Mouse (Mus musculus): Measurements from ENCODE around the gene Cox7b.
"Not testable (repeated sequence)": the region's sequence is repeated elsewhere in the genome, so short reads cannot be mapped to it uniquely, and the experiment has no call there.

The Cox7b gene

DNA sequence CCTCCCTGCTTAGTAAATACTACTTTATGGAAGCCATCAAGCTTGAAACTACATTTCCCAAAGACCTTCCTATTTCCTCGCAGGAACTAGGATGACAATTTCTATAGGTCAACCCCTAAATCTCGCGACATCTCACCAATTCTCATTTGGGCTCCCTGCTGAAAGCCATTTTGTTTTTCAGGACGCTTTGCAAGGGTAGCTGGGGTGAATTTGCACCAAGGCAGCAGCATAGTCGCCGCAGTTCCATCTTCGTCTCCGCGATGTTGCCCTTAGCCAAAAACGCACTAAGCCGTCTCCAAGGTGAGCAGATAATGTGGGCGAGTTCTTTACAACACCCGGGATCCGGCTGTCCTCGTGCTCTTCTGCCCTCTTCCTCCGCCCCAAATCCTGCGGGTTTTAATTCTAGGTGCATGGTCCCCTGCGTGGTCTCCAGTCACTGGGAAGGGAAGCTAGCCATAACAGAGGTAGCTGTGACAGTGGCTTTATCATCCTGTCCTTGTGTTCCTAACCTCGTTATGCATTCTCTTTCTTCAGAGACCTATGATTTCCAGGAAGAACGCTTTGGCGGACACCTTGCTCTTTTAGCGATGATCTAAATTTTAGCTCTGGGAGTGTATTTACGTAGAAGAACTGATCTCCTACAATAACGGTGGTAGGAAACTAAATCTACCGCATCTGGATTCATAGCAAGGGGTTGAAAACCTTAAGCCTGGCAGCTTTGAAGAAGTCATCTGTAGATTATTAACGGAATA lies at the start of gene Cox7b:
TSS of gene Cox7b (plus strand) at position 130 of the 752 bp plus-strand sequence.
- DNase-seq (ENCODE audit: low read depth, low spot score), result peak; percentile 96

DNA sequence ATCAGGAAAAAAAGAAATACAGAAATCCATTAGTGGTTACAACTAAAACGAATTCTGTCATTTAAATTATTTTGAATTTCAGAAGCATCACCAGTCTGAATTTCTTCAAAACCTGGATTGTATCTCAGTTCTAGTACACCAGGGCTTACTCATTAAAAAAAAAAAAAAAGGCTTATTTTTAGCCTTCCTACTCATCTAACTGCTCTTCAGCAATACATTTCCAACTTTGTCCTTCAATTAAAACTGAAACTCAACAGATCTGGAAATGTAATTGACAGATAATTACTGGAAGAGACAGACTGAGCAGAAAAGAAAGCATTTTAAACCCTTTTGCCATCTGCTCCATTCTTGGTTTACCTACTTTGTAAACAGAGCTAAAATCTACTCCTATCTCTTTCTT lies 13.9 kb upstream of the Cox7b start:
- DNase-seq (ENCODE audit: low read depth, low spot score), result peak; percentile 8

DNA sequence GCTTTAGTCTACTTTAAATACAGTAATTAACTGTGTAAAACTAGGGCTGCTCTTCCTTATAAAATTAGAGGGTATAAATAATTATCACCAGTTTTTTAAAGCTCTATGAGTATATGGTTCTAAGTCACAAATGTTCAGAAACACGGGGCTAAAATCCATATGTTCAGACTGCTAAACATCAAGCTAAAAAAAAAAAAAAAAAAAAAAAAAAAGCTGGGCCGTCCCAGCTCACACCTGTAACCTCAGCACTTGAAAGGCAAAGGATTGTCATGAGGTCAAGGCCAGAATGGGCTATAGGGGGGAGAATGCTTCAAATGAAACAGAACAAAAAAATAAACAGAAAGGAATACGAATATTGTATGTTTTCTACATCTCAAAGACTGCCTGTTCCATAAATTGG lies 4.7 kb upstream of the Cox7b start:
- no peak for DNase-seq (ENCODE audit: low read depth, low spot score)

- peak; percentile 96 for DNase-seq (ENCODE audit: low read depth, low spot score)
Measured at GRCm38 (mm10) chrX:106011465-106012159, 3.9 kb upstream of the Cox7b start, which contains the start of gene Magt1. Gene Magt1, minus strand, starts transcription at chrX:106011906.

DNA sequence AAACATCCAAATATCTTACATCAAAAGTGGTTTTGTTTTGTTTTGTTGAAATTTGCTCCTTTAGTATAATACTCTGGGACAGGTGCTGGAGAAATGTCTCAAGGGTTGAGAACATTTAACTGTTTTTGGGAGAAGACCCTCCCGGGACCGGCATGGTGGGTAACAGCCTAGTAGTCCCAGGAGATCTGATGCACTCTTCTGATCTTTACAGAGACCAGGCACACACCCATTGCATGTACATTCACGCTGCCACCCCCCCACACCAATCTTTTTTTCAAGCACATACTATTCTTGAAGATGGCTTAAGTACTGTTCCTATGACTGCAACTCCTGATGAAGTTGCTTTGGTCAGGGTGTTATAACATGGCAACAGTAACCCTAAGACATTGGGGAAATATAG lies 2.9 kb upstream of the Cox7b start:
- no peak for DNase-seq (ENCODE audit: low read depth, low spot score)

GRCm38 (mm10) chrX:106013217-106013616 lies 2.3 kb upstream of the Cox7b start:
- DNase-seq (ENCODE audit: low read depth, low spot score), result peak; percentile 59

DNA sequence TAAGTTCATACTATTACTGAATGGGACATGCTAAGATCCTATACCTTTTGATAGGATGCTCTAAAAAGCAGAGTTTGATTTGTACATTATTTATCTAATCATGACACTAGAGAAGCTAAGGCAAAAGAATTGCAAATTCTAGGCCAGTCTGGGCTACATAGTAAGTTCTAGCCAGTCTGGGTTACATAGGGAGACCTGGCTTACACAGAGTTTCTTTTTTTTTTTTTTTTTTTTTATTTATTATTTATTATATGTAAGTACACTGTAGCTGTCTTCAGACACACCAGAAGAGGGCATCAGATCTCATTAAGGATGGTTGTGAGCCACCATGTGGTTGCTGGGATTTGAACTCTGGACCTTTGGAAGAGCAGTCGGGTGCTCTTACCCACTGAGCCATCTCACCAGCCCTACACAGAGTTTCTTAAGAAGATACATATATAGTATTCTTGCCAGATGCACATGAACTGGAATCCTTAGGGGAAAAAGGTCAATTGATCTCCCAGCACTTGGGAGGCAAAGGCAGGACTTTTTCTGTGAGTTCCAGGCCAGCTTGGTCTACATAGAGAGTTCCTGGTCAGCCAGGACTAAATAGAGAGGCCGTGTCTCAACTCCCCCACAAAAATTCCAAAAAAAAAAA lies 641 bp upstream of the Cox7b start:
- not testable (repeated sequence) for DNase-seq (ENCODE audit: low read depth, low spot score)

DNA sequence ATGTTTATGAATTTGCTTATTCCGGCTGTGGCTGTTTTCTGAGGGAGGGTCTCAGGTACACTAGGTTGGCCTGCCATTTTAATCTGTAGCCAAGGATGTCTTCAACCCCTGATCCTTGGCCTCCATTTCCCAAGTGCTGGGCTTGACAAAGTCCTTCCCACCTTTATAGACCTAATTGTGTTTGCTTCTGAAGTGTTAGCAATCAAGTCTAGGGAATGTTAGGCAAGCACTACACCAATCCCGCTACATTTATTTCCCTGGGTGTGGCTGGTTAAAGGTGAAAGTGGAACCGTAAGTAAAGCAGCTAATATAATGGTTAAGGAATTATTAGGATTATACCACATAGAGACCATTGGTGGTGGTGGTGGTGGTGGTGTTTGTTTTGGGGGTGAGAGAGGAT lies 1.6 kb downstream of the Cox7b start:
- no peak for DNase-seq (ENCODE audit: low read depth, low spot score)

DNA sequence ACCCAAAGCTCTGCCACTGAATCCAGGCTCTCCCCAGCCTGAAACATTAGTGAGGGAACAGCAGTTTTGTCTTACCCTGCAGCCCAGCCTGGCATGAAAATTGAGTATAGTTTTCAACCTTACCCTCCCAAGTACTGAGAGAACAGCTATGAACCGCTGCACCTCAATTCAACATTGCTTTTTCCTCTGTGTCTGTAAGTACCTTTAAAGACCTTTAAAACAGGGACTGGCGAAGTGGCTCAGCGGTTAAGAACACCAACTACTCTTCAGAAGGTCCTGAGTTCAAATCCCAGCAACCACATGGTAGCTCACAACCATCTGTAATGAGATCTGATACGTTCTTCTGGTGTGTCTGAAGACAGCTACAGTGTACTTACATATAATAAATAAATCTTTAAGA lies 2.0 kb downstream of the Cox7b start:
- no peak for DNase-seq (ENCODE audit: low read depth, low spot score)

GRCm38 (mm10) chrX:106026418-106027342 lies 11.2 kb downstream of the Cox7b start, which contains the start of gene Atp7a:
Gene Atp7a, plus strand, starts transcription at chrX:106027276.
- DNase-seq (ENCODE audit: low read depth, low spot score), result peak; percentile 95

DNA sequence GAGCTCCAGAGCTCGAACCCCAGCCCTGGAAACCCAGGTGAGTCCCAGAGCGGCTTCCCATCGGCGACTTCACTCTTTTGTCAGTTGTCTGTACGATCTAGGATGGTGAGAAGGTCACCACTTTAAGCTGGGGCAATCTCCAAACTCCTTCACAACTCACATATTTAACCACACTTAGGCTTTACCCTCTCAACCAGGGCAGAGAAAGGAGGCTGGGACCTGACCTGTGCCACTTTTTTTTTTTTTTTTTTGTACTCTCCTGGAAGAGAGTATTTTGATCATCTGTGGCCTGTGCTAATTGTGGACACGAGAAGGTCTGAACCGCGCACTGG lies 11.8 kb downstream of the Cox7b start:
- DNase-seq (ENCODE audit: low read depth, low spot score), result no peak

GRCm38 (mm10) chrX:106030176-106030575 lies 14.7 kb downstream of the Cox7b start:
- no peak for DNase-seq (ENCODE audit: low read depth, low spot score)

DNA sequence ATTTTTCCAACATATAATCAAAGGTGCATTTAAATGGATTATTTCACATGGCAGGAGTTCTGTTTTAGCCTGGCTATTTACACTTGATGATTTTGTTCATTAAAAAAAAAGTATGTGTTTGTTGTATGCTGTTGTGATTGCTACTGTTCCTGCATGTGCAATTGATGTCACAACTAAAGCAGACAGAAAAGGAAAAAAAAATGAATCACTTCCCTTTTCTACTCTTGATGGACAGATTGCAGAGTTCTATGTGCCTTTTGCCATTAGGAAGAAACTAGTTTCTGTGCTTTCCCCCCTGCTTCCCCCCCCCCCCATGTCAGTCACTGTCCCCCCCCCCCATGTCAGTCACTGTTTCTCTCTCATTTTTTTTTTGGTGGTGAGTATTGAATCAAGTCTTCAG lies 15.6 kb downstream of the Cox7b start:
- no peak for DNase-seq (ENCODE audit: low read depth, low spot score)

DNA sequence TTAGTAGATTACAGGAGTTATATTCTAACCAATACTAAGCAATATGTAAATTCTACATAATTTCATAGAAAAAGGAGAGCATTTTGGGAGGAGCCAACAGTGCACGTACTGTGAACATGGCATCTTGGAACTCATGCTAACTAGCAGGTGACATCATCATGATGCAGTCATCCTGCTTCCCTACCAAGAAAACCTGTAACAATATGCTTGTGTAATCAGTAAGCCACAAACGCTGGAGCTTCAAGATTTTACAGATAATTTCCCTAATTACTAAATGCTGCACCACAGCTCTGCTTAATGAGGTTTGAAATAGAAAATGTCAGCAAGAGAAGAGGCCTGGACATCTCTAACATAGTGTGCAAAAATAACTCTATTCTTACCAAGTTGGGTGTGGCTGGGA lies 20.2 kb downstream of the Cox7b start:
- DNase-seq (ENCODE audit: low read depth, low spot score), result no peak

DNA sequence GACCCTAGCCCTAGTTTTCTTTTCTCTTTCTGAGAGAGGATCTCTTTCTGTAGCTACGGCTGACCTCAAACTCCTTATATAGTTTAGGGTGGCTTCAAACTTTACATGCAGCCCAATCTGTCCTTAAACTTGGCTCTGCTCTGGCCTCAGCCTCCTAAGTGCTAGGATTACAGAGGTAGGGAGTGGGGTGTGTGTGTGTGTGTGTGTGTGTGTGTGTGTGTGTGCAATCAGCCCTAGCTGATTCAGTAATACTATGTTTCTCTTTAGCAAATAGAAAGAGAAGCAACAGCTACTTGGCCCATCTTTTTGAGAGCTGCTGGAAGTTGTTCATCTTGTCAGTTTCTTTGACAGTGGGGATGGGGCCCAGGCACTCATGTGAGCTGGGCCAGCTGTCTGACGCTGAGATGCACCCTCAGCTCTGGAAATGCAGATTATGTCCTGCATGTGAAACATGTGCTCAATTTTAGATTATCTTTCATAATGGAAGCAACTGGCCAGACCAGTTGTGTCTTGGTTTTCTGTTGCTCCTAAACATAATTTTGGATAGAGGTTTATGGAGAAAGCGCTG lies 21.8 kb downstream of the Cox7b start:
- no peak for DNase-seq (ENCODE audit: low read depth, low spot score)

DNA sequence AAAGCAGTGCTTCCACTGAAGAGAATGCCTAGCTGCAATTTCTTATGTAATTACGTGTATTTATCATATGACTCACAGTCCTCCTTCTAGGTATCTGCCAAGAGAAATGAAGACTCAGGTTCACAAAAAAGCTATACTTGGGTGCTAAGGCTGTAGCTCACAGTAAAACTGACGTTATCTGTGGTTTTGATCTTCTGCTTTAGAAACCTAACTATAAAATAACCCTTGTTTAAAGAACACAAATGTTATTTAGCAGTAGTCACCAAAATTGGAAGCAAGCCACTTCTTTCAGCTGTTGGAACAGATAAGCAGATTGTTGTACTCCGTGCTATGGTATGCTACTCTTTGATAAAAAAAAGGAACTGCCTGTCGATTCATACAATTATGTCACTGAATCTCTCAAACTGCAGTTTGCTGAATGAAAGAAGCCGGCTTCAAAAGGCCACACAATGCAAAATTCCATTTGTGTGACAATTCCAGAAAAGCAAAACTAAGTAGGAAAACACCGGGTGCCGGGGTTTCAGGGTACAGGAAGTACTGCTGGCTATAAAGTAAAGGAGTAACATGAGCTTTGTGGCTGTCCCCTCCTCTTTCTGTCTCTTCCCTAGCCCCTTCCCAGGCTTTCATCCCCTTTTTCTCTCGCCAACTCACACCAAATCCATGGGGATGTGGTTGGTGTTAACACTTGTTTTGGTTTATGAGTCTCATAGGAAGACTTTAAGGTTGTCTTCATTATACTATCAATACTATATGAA lies 28.5 kb downstream of the Cox7b start:
- peak; percentile 66 for DNase-seq (ENCODE audit: low read depth, low spot score)

DNA sequence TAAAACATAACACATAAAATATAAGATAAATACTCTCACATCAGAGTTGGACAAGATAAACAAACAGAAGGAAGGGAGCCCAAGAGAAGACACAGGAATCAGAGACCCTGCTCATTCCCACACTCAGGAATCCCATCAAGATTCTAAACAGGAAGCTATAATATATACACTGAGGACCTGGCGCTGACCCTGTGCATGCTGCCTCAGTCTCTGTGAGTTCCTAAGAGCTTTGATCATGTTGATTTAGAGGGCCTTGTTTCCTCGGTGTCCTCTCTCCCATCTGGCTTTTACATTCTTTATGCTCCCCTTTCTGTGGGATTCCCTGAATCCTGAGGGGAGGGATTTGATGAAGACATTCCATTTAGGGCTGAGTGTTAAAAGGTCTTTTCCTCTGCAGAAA lies 30.0 kb downstream of the Cox7b start:
- no peak for DNase-seq (ENCODE audit: low read depth, low spot score)

- no peak for DNase-seq (ENCODE audit: low read depth, low spot score)
Measured at GRCm38 (mm10) chrX:106045928-106046327, 30.4 kb downstream of the Cox7b start.

DNA sequence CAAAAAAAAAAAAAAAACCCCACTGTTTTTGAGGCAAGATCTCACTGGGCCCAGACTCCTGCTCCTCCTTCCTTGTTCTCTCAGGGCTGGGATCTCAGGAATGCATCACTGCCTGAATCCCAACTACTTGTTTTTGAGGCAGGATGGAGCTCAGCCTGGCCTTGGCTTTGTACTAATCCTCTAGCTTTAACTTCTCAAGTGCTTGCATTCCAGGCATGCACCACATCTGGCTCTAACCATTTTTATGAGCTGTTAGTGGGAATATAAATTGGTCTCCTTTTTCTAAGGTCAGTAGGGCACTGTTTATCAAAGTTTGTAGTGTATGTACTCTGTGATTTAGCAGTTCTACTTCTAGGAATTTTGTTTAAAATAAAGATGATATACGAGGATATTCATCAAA lies 32.7 kb downstream of the Cox7b start:
- no peak for DNase-seq (ENCODE audit: low read depth, low spot score)

All from brain, adult 2 months (tissue).